Mouse (Mus musculus) lung, adult 2 months (tissue): ENCODE data around the gene Gpr137.

Experiments
- CTCF ChIP-seq: fragments of 200-500 bp; IDR thresholded peaks from 2 replicates; pipeline ENCODE4 v1.5.1; 2011; ENCODE audit warnings: mild to moderate bottlenecking, low read length, control low read depth; ENCODE audit not compliant: insufficient read depth
- POLR2A ChIP-seq: fragments of 200-500 bp; IDR thresholded peaks from 2 replicates; pipeline ENCODE4 v1.6.1; 2011; ENCODE audit warnings: low read depth, mild to moderate bottlenecking, control low read depth, low read length, borderline replicate concordance; ENCODE audit errors: extremely low read depth

GRCm38 (mm10) chr19:6932018-6932417 lies 10.3 kb downstream of the Gpr137 start:
- no peak for TF ChIP-seq CTCF
- no peak for TF ChIP-seq POLR2A
